Mouse (Mus musculus) small intestine, adult 2 months (tissue): ENCODE data around the gene Prr14l. TPM values are rescaled to one million over a fixed set of nuclear protein-coding genes. Genes with fewer than 3 reads are reported as not detected.
"Not testable (repeated sequence)": the region's sequence is repeated elsewhere in the genome, so short reads cannot be mapped to it uniquely, and the experiment has no call there.

Experiments used
- H3K27ac ChIP-seq: fragments of 200-500 bp; 2 replicates; pipeline ENCODE4 v1.5.1; 2012; ENCODE audit warnings: low read depth, low read length, control low read depth, inconsistent platforms; ENCODE audit not compliant: insufficient read depth
- H3K27me3 ChIP-seq: fragments of 200-500 bp; 2 replicates; pipeline ENCODE4 v1.6.1; 2012; ENCODE audit warnings: mild to moderate bottlenecking, moderate library complexity, low read length, inconsistent platforms; ENCODE audit not compliant: control insufficient read depth, insufficient read depth
- H3K36me3 ChIP-seq: fragments of 200-500 bp; 2 replicates; pipeline ENCODE4 v1.6.1; 2012; ENCODE audit warnings: mild to moderate bottlenecking, low read length, control low read depth, inconsistent platforms; ENCODE audit not compliant: control insufficient read depth, insufficient read depth
- H3K4me1 ChIP-seq: fragments of 200-500 bp; 2 replicates; pipeline ENCODE4 v1.6.1; 2012; ENCODE audit warnings: low read length, inconsistent platforms, mixed read lengths; ENCODE audit not compliant: control insufficient read depth, insufficient read depth, insufficient read length
- H3K4me3 ChIP-seq: fragments of 200-500 bp; 2 replicates; pipeline ENCODE4 v1.5.1; 2012; ENCODE audit warnings: low read depth, mild to moderate bottlenecking, control low read depth, inconsistent platforms, low read length, moderate library complexity
- CTCF ChIP-seq: fragments of 200-500 bp; IDR thresholded peaks from 2 replicates; pipeline ENCODE4 v1.5.1; 2012; ENCODE audit warnings: low read depth, mild to moderate bottlenecking, control low read depth, inconsistent platforms, low read length, moderate library complexity, mixed read lengths; ENCODE audit not compliant: insufficient replicate concordance, insufficient read length; ENCODE audit errors: extremely low read depth
- POLR2A ChIP-seq: fragments of 200-500 bp; IDR thresholded peaks from 2 replicates; pipeline ENCODE4 v1.6.1; 2012; ENCODE audit warnings: low read depth, mild to moderate bottlenecking, control low read depth, inconsistent platforms, low read length, moderate library complexity
- WGBS: fragments of 180-500 bp; shearing (Covaris S2); methylation state at CpG from one replicate; pipeline ENCODE4 v1.1.7; 2018; 5-methylcytosine and 5-hydroxymethylcytosine counted together
- polyA plus RNA-seq: library from polyadenylated mRNA; depleted of rRNA; stranded (reverse); fragments of >200 nt; gene quantifications from 2 replicates; pipeline ENCODE4 v1.2.3, GENCODE M21; 2012

Prr14l gene
- polyA plus RNA-seq, 1 experiment = 5.2 TPM

DNA sequence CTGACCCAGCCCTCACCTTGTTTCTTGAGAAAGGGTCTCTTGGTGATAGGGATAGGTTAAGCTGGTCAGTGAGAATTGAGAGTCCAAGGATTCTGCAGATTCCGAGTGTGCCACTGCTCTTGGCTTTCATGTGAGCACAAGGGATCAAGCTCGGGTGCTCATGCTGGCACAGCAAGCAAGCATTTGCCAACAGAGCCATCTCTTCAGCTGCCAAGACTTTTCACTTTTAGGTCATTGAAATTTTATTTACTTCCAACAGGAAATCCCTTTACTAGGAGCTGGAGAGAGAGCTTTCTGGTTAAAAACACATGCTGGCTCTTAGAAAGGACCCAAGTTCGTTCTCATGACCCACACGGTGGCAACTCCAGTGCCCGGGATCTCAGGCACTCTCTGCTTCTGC lies 17.1 kb downstream of the Prr14l start:
- no peak for TF ChIP-seq CTCF
- TF ChIP-seq POLR2A = no peak
- no peaks in the 10 kb centered on the region for H3K27me3 ChIP-seq
- H3K27ac ChIP-seq = no peak overlapping the region
- no peaks in the 10 kb centered on the region for H3K4me1 ChIP-seq
- WGBS = 86% methylated on average over 5 of the region's 5 CpGs
- no peak overlapping the region for H3K4me3 ChIP-seq
- H3K36me3 ChIP-seq = peaks cover 52% of the 10 kb centered on the region

DNA sequence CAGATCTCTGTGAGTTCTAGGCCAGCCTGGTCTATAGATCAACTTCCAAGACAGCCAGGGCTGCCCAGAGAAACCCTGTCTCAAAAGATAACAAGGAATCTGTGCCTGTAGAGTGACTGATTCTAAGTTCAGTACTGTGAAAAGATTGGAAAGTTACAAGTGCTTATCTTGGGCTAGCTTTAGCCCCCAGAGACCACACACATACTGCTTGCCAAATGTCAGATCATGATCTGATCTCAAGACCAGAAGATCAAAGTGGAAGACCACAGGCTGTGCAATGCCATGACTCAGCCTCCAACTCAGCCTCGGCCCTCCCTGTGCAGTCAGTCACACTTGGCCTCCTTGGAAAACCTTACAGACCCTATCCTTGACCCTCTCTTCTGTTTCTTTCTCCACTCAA lies 19.6 kb downstream of the Prr14l start:
- peaks cover 59% of the 10 kb centered on the region for H3K36me3 ChIP-seq
- TF ChIP-seq POLR2A = no peak
- TF ChIP-seq CTCF = no peak
- no peak overlapping the region for H3K27ac ChIP-seq
- H3K4me1 ChIP-seq = no peaks in the 10 kb centered on the region
- no peaks in the 10 kb centered on the region for H3K27me3 ChIP-seq
- 81% methylated on average over 1 of the region's 1 CpGs for WGBS
- H3K4me3 ChIP-seq = no peak overlapping the region

- no peak overlapping the region for H3K27ac ChIP-seq
- TF ChIP-seq POLR2A (no peak), CTCF (no peak)
- H3K4me3 ChIP-seq = no peak overlapping the region
- WGBS = 84% methylated on average over 2 of the region's 2 CpGs
- peaks cover 69% of the 10 kb centered on the region for H3K36me3 ChIP-seq
- no peaks in the 10 kb centered on the region for H3K27me3 ChIP-seq
- no peaks in the 10 kb centered on the region for H3K4me1 ChIP-seq
Measured at GRCm38 (mm10) chr5:32830054-32830453, 24.0 kb downstream of the Prr14l start.

DNA sequence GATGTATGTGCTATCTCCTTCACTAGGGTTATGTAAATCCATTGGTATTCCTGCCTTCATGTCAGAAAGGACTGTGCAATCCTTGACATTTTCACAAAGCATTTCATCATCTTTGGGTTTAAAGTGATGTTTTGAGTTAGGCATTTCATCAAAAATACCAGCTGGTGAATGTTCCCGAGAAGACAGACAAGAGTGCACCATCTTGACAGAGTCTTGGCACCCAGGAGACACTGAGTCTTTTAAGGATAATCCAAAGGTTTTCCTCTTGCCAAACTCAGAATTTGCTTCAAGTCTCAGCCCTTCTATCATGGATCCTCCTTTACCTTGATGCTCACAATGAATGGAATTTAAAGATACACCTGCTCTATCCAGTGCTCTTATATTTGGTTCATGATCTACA lies 25.3 kb downstream of the Prr14l start:
- H3K36me3 ChIP-seq = peaks cover 59% of the 10 kb centered on the region
- not testable (repeated sequence) for H3K4me1 ChIP-seq, H3K27me3 ChIP-seq, H3K4me3 ChIP-seq, H3K27ac ChIP-seq
- WGBS = 84% methylated on average over 1 of the region's 1 CpGs

DNA sequence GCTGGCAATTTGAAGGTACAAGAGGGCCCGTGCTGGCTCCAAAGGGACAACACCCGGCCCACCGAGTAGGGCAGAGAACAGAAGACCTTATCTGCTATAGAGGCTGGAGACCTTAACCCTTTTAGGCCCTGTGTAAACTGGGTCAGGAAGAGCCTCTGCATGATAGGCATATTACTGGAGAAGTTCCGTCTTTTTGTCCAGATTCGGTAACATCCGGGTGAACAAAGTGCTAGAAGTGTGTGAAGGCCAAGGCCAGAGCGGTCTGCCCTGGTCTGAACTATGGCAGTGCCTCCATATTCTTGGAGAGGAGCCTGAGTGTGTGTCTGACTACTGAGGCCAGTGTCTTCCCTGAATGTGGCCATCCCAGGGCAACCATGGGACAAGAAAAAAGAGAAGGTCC lies 27.0 kb downstream of the Prr14l start, which contains the start of gene Gm20671:
Gene Gm20671, minus strand, starts transcription at position 101 of the 400 bp plus-strand sequence.
- H3K4me1 ChIP-seq = peaks cover under 1% of the 10 kb centered on the region; the same call in 1 of the 2 replicates
- no peaks in the 10 kb centered on the region for H3K27me3 ChIP-seq
- peaks cover 57% of the 10 kb centered on the region for H3K36me3 ChIP-seq
- TF ChIP-seq CTCF (no peak), POLR2A (no peak)
- no peak within 1 kb of the TSS for H3K27ac ChIP-seq
- H3K4me3 ChIP-seq = no peak within 1 kb of the TSS
- WGBS = 90% methylated on average over 7 of the region's 7 CpGs

- TF ChIP-seq POLR2A = no peak
- TF ChIP-seq CTCF = no peak
- Histone ChIP-seq H3K4me3 (no peak overlapping the region), H3K4me1 (peaks cover 3% of the 10 kb centered on the region; the same call in 1 of the 2 replicates), H3K36me3 (peaks cover 42% of the 10 kb centered on the region), H3K27ac (no peak overlapping the region), H3K27me3 (no peaks in the 10 kb centered on the region)
- 93% methylated on average over 8 of the region's 8 CpGs for WGBS
Measured at GRCm38 (mm10) chr5:32820471-32820870, 33.6 kb downstream of the Prr14l start.

DNA sequence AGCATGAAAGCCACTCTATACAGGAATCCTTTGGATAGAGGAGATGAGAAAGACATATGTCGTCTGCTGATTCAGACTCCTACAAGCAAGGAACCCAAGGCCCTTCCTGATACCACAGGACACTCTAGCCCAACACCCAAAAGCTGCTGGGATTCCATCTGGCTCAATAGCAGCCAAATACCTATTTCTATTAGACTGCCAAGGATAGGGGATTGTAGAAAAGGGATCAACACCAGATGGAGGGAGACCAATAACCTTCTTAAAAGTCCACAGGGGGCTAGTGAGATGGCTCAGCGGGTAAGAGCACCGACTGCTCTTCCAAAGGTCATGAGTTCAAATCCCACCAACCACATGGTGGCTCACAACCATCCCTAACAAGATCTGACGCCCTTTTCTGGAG lies 38.7 kb downstream of the Prr14l start:
- H3K36me3 ChIP-seq = peaks cover 50% of the 10 kb centered on the region
- no peak overlapping the region for H3K4me3 ChIP-seq
- no peaks in the 10 kb centered on the region for H3K4me1 ChIP-seq
- no peak overlapping the region for H3K27ac ChIP-seq
- TF ChIP-seq POLR2A (no peak), CTCF (no peak)
- H3K27me3 ChIP-seq = no peaks in the 10 kb centered on the region
- WGBS = 98% methylated on average over 4 of the region's 4 CpGs

- H3K36me3 ChIP-seq, H3K4me3 ChIP-seq, H3K4me1 ChIP-seq, H3K27me3 ChIP-seq, H3K27ac ChIP-seq: not testable (repeated sequence)
- 57% methylated on average over 1 of the region's 1 CpGs for WGBS
Measured at GRCm38 (mm10) chr5:32786454-32786853, 67.6 kb downstream of the Prr14l start.
